ENCODE assay signal across 11 mouse cellular contexts in the genomic region with DNA sequence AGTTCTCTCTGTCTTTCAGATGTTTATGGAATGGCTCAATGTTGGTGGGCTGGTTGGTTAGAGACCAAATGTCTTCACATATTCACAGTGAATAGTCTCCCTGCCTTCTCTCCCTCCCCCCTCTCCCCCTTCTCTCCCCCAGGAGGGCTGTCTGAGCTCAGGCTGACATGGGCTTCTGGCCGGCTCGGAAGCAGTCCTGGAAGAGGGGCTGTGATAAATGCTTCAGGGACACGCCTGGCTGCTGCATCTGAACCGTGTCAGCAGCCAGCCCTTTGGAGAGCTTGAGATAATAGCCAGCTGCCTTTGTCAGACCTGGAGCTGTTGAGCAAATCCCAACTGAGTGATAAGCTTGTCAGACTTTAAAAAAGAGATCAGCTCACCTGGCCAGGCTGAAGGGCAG. TPM values are rescaled to one million over a fixed set of nuclear protein-coding genes. Genes with fewer than 3 reads are reported as not detected.
A peak's percentile ranks its signal among the peaks of the same experiment; 100 is the strongest.
DNase-seq lines count a peak whose midpoint lies in the region; ATAC-seq lines count a peak whose summit lies in the region.
"Had no signal": no experiment of that assay in that cellular context is flagged by ENCODE, and none has a peak within 500 bp of the region (broad histone marks: within the 10 kb centered on the region; RNA-seq: fewer than 3 reads in every experiment).

No protein-coding gene starts in this region.

- peaks cover 31% of the 10 kb centered on the region for H3K27me3 ChIP-seq in heart, embryonic 13.5 days (replicated peaks)
- H3K27me3 ChIP-seq in forebrain, embryonic 14.5 days (replicated peaks; ENCODE audit: control insufficient read depth, insufficient read depth, low read length), result no peaks in the 10 kb centered on the region
- no peaks in the 10 kb centered on the region for H3K27me3 ChIP-seq in midbrain, embryonic 12.5 days

- no peak for DNase-seq in heart, postnatal 36 days
- peak; percentile 45 for DNase-seq in MN1 (ENCODE audit: low spot score)
- no peak for DNase-seq in forebrain, embryonic 14.5 days (ENCODE audit: low spot score)
- DNase-seq in urinary bladder, postnatal 25 days (ENCODE audit: low spot score), result no peak
- DNase-seq in B cell, adult 2 months, result no peak
- no peak for DNase-seq in right cerebral cortex, postnatal 25 days
- DNase-seq: gastrocnemius, postnatal 36 days had no signal

- H3K27ac ChIP-seq in heart, embryonic 13.5 days (replicated peaks), result peak overlapping the region; percentile 28
- H3K27ac ChIP-seq in forebrain, embryonic 14.5 days (ENCODE audit: low read depth, low read length), result no peak overlapping the region
- peak overlapping the region; percentile 75 for H3K27ac ChIP-seq in midbrain, embryonic 12.5 days (replicated peaks)
- H3K27ac ChIP-seq: embryonic facial prominence, embryonic 15.5 days; limb, embryonic 15.5 days had no signal

- ATAC-seq in heart, embryonic 13.5 days (ENCODE audit: extremely low read depth, insufficient number of reproducible peaks, low FRiP score, low TSS enrichment), result no peak; the same call in 1 of the 2 replicates
- ATAC-seq in forebrain, embryonic 14.5 days, result no peak
- ATAC-seq in midbrain, embryonic 12.5 days (ENCODE audit: low FRiP score, low read depth), result peak; percentile 63

- H3K36me3 ChIP-seq in heart, embryonic 13.5 days, result no peaks in the 10 kb centered on the region
- H3K36me3 ChIP-seq in forebrain, embryonic 14.5 days (ENCODE audit: control insufficient read depth, insufficient read depth, low read length), result no peaks in the 10 kb centered on the region
- no peaks in the 10 kb centered on the region for H3K36me3 ChIP-seq in midbrain, embryonic 12.5 days
- H3K36me3 ChIP-seq: embryonic facial prominence, embryonic 15.5 days; limb, embryonic 15.5 days had no signal

- peaks cover 17% of the 10 kb centered on the region for H3K4me1 ChIP-seq in heart, embryonic 13.5 days
- peaks cover 7% of the 10 kb centered on the region for H3K4me1 ChIP-seq in forebrain, embryonic 14.5 days (ENCODE audit: control insufficient read depth, insufficient read depth, low read length)
- peaks cover 14% of the 10 kb centered on the region for H3K4me1 ChIP-seq in midbrain, embryonic 12.5 days

- H3K4me2 ChIP-seq in heart, embryonic 13.5 days, result peak overlapping the region; percentile 6; the same call in 1 of the 2 replicates
- no peak overlapping the region for H3K4me2 ChIP-seq in forebrain, embryonic 14.5 days (ENCODE audit: low read length)
- no peak overlapping the region for H3K4me2 ChIP-seq in midbrain, embryonic 12.5 days (replicated peaks)
- H3K4me2 ChIP-seq: embryonic facial prominence, embryonic 15.5 days; limb, embryonic 15.5 days had no signal

- H3K9me3 ChIP-seq in heart, embryonic 13.5 days, result no peaks in the 10 kb centered on the region
- no peaks in the 10 kb centered on the region for H3K9me3 ChIP-seq in forebrain, embryonic 14.5 days (replicated peaks; ENCODE audit: control insufficient read depth, low read length)
- no peaks in the 10 kb centered on the region for H3K9me3 ChIP-seq in midbrain, embryonic 12.5 days
- H3K9me3 ChIP-seq: embryonic facial prominence, embryonic 15.5 days; limb, embryonic 15.5 days had no signal

- intact Hi-C loops in heart, postnatal 36 days (cut with DNase I), result no loop called here

- WGBS in heart, embryonic 13.5 days, result 0% methylated on average over 4 of the region's 4 CpGs
- WGBS in forebrain, embryonic 14.5 days, result 5% methylated on average over 4 of the region's 4 CpGs
- 1% methylated on average over 4 of the region's 4 CpGs for WGBS in midbrain, embryonic 12.5 days

- no peak overlapping the region for H3K4me3 ChIP-seq in heart, embryonic 13.5 days
- no peak overlapping the region for H3K4me3 ChIP-seq in forebrain, embryonic 14.5 days (ENCODE audit: low read depth, low read length)
- H3K4me3 ChIP-seq in midbrain, embryonic 12.5 days, result no peak overlapping the region
- H3K4me3 ChIP-seq: embryonic facial prominence, embryonic 15.5 days; limb, embryonic 15.5 days had no signal

- H3K9ac ChIP-seq in heart, embryonic 13.5 days, result no peak overlapping the region; the same call in 1 of the 2 replicates
- H3K9ac ChIP-seq in forebrain, embryonic 14.5 days (ENCODE audit: low read length), result 0 out of 2 replicates have a peak overlapping the region, but pooled peaks have one; percentile 21
- H3K9ac ChIP-seq in midbrain, embryonic 12.5 days (replicated peaks), result no peak overlapping the region
- H3K9ac ChIP-seq: embryonic facial prominence, embryonic 15.5 days; limb, embryonic 15.5 days had no signal

RNA-seq across cellular contexts. Expression of a gene that starts 38.0 kb away (rescaled TPM):
- polyA plus RNA-seq in heart, embryonic 13.5 days (2015; fragmentation: Nextera tagmentation; extraction: Ambion mirVana), result 47.5 and 53.1 TPM in 2 replicates
- 10 to 100 TPM; 17.5 to 19.0 TPM for total RNA-seq in heart, postnatal 36 days (2021)
- 69.2 and 73.3 TPM in 2 replicates for polyA plus RNA-seq in forebrain, embryonic 14.5 days (2014; fragmentation: Nextera tagmentation; extraction: Ambion mirVana)
- polyA plus RNA-seq in midbrain, embryonic 12.5 days (2016; fragmentation: Nextera tagmentation; extraction: Ambion mirVana), result 54.6 and 54.8 TPM in 2 replicates

RNA-seq across cellular contexts. Expression of a gene that starts 45.3 kb away (rescaled TPM):
- 14.9 and 15.7 TPM in 2 replicates for polyA plus RNA-seq in heart, embryonic 13.5 days (2015; fragmentation: Nextera tagmentation; extraction: Ambion mirVana)
- total RNA-seq in heart, postnatal 36 days (2021), result 10 to 100 TPM; 10.1 to 10.2 TPM
- 10.3 and 12.5 TPM in 2 replicates for polyA plus RNA-seq in forebrain, embryonic 14.5 days (2014; fragmentation: Nextera tagmentation; extraction: Ambion mirVana)
- 19.2 and 20.5 TPM in 2 replicates for polyA plus RNA-seq in midbrain, embryonic 12.5 days (2016; fragmentation: Nextera tagmentation; extraction: Ambion mirVana)

RNA-seq across cellular contexts. Expression of a gene that starts 47.2 kb away (rescaled TPM):
- polyA plus RNA-seq in heart, embryonic 13.5 days (2015; fragmentation: Nextera tagmentation; extraction: Ambion mirVana), result 327 and 367 TPM in 2 replicates
- 100 to 1,000 TPM; 219 to 255 TPM for total RNA-seq in heart, postnatal 36 days (2021)
- polyA plus RNA-seq in forebrain, embryonic 14.5 days (2014; fragmentation: Nextera tagmentation; extraction: Ambion mirVana), result 468 and 550 TPM in 2 replicates
- 463 and 492 TPM in 2 replicates for polyA plus RNA-seq in midbrain, embryonic 12.5 days (2016; fragmentation: Nextera tagmentation; extraction: Ambion mirVana)

RNA-seq across cellular contexts. Expression of a gene that starts 56.2 kb away (rescaled TPM):
- polyA plus RNA-seq in heart, embryonic 13.5 days (2015; fragmentation: Nextera tagmentation; extraction: Ambion mirVana), result 0.70 and 0.79 TPM in 2 replicates
- total RNA-seq in heart, postnatal 36 days (2021), result under 1 TPM; 0.19 to 0.31 TPM
- polyA plus RNA-seq in forebrain, embryonic 14.5 days (2014; fragmentation: Nextera tagmentation; extraction: Ambion mirVana), result 88.7 and 113 TPM in 2 replicates
- polyA plus RNA-seq in midbrain, embryonic 12.5 days (2016; fragmentation: Nextera tagmentation; extraction: Ambion mirVana), result 40.8 and 42.9 TPM in 2 replicates
